Mouse (Mus musculus) heart, embryonic 13.5 days (tissue): Measurements from ENCODE around the gene Col6a6. TPM values are rescaled to one million over a fixed set of nuclear protein-coding genes. Genes with fewer than 3 reads are reported as not detected.
"Not testable (repeated sequence)": the region's sequence is repeated elsewhere in the genome, so short reads cannot be mapped to it uniquely, and the experiment has no call there.

Source experiments
- ATAC-seq: fragments of 200-750 bp; cut with Nextera tagmentation; 2 replicates; pipeline ENCODE4 v1.8.0; 2017; ENCODE audit warnings: moderate TSS enrichment; ENCODE audit not compliant: insufficient number of reproducible peaks, low FRiP score, low TSS enrichment; ENCODE audit errors: extremely low read depth
- H3K27ac ChIP-seq: fragments of 300-500 bp; sonication (generic); replicated peaks from 2 replicates; pipeline ENCODE4 v1.5.1; 2015; ENCODE audit warnings: moderate library complexity, mild to moderate bottlenecking, inconsistent platforms
- H3K27me3 ChIP-seq: fragments of 300-500 bp; sonication (generic); replicated peaks from 2 replicates; pipeline ENCODE4 v1.6.1; 2015; ENCODE audit warnings: mild to moderate bottlenecking, inconsistent platforms
- H3K36me3 ChIP-seq: fragments of 300-500 bp; sonication (generic); 2 replicates; pipeline ENCODE4 v1.6.1; 2015; ENCODE audit warnings: mild to moderate bottlenecking, inconsistent platforms
- H3K4me1 ChIP-seq: fragments of 300-500 bp; sonication (generic); 2 replicates; pipeline ENCODE4 v1.6.1; 2015; ENCODE audit warnings: inconsistent platforms
- H3K4me2 ChIP-seq: fragments of 300-500 bp; sonication (generic); 2 replicates; pipeline ENCODE4 v1.6.1; 2015; ENCODE audit warnings: inconsistent platforms, mild to moderate bottlenecking, moderate library complexity
- H3K4me3 ChIP-seq: fragments of 300-500 bp; sonication (generic); 2 replicates; pipeline ENCODE4 v1.5.1; 2015; ENCODE audit warnings: moderate library complexity, mild to moderate bottlenecking, inconsistent platforms
- H3K9ac ChIP-seq: fragments of 300-500 bp; sonication (generic); 2 replicates; pipeline ENCODE4 v1.6.1; 2015; ENCODE audit warnings: inconsistent platforms, mild to moderate bottlenecking, moderate library complexity
- H3K9me3 ChIP-seq: fragments of 300-500 bp; sonication (generic); 2 replicates; pipeline ENCODE4 v1.6.1; 2016; ENCODE audit warnings: inconsistent platforms
- WGBS: fragments of 180-500 bp; shearing (Covaris S2); methylation state at CpG from one replicate; pipeline ENCODE4 v1.1.7; 2015; ENCODE audit warnings: mixed read lengths; 5-methylcytosine and 5-hydroxymethylcytosine counted together
- polyA plus RNA-seq: library from polyadenylated mRNA; unstranded; fragments of >200 nt; fragmentation: Nextera tagmentation; extraction: Ambion mirVana; gene quantifications from 2 replicates; pipeline ENCODE4 v1.2.1, GENCODE M21; 2015

Gene Col6a6
- 1.6 and 2.1 TPM in 2 replicates for polyA plus RNA-seq

DNA sequence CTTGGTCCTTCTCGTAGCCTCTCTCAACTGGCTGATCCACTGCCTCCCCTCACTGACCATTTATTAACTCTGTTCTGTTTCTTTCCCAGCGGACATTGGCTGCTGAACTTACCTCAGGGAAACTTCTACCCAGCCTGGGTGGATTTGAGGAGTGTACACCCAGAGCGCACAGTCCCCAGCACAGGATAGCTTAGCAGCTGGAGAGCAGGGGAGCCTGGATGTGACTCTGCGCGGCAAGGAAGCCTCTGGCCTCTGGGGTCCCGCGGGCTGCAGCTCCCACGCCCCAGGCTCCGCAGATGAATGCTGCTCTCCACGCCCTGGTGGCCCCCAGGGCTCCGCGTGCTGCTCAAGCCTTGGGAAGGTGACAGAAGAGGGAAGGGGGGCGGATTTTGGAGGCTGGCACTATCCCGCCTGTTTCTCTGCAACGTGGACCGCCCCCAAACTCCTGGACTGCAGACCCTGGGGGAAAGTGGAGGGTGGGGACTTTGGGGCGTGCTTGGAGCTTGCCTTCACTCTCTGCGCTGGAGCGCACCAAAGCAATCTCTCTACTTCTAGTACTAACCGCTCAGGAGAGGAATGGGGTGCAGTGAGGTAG lies at the start of gene Col6a6:
Gene Col6a6, minus strand, starts transcription at position 370 of the 595 bp plus-strand sequence.
- no peak for ATAC-seq
- 0 out of 2 replicates have a peak within 1 kb of the TSS, but pooled peaks have one; percentile 8 for H3K27ac ChIP-seq
- no peaks in the 10 kb centered on the region for H3K36me3 ChIP-seq
- peak within 1 kb of the TSS; percentile 65 for H3K4me2 ChIP-seq
- peaks cover 20% of the 10 kb centered on the region for H3K27me3 ChIP-seq
- peaks cover 9% of the 10 kb centered on the region; the same call in 1 of the 2 replicates for H3K4me1 ChIP-seq
- peak within 1 kb of the TSS; percentile 60 for H3K9ac ChIP-seq
- peak within 1 kb of the TSS; percentile 40 for H3K4me3 ChIP-seq
- H3K9me3 ChIP-seq = no peaks in the 10 kb centered on the region
- 16% methylated on average over 20 of the region's 20 CpGs for WGBS

DNA sequence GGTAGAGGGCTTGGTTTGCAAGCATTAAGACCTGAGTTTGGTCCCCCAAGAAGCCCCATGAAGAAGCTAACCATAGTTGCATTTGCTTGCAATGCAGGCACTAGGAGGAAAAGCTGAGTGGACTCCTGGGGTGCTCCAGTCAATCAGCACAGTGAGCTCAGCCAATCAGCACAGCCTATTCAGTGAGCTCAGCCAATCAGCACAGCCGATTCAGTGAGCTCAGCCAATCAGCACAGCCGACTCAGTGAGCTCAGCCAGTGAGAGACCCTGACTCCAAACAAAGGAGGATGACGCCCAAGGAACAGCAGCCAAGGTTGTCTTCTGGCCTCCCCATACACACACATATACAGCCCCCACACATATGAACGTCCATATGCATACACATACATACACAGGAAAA lies 48.2 kb upstream of the Col6a6 start:
- peaks cover 25% of the 10 kb centered on the region for H3K4me1 ChIP-seq
- H3K4me3 ChIP-seq = no peak overlapping the region
- H3K27ac ChIP-seq = no peak overlapping the region
- H3K36me3 ChIP-seq = no peaks in the 10 kb centered on the region
- no peaks in the 10 kb centered on the region for H3K27me3 ChIP-seq
- no peak overlapping the region for H3K9ac ChIP-seq
- no peak overlapping the region for H3K4me2 ChIP-seq
- no peak for ATAC-seq
- no peaks in the 10 kb centered on the region for H3K9me3 ChIP-seq
- 82% methylated on average over 4 of the region's 4 CpGs for WGBS

DNA sequence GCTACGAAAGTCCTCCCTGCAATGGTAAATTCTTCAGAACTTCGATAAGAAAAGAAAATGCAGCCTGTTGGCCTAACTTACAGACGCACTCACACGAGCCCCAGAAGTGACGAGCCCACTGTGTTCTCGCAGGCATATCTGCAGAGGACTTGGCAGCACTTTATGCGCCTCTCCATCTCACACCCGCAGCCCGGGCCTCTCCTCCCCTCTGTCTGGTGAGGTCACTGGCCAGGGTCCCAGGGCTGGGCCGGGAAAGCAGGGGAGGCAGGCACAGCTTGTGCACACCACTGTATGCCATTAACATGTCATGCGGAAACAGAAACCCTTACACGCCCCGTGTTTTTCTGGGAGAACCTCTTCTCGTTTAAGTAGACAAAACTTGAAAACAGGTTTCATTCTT lies 43.7 kb upstream of the Col6a6 start:
- Histone ChIP-seq H3K36me3 (no peaks in the 10 kb centered on the region), H3K9ac (no peak overlapping the region), H3K4me1 (peaks cover 16% of the 10 kb centered on the region), H3K9me3 (no peaks in the 10 kb centered on the region), H3K4me2 (no peak overlapping the region), H3K27ac (peak overlapping the region; percentile 46), H3K27me3 (no peaks in the 10 kb centered on the region), H3K4me3 (no peak overlapping the region)
- ATAC-seq = no peak
- 47% methylated on average over 14 of the region's 14 CpGs for WGBS

DNA sequence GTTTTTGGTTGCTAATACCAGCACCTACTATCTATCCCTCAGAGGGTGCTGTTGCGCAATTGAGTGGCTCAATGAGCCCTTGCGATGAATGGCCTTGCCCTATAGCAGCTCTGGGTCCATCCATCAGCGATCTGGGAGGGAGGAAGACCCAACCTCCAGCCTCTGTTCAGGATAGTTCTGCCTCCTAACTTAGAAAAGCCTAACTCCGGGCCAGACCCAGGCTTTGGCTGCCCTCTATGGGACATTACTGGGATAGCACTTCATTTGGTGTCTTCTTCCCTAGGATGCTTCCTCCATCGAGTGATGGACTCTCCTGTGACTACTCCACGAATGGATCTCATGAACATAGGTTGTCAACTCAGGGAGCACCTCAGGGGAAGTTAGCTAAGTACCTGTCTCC lies 29.8 kb upstream of the Col6a6 start:
- H3K9me3 ChIP-seq = no peaks in the 10 kb centered on the region
- H3K36me3 ChIP-seq = no peaks in the 10 kb centered on the region
- peaks cover 2% of the 10 kb centered on the region; the same call in 1 of the 2 replicates for H3K4me1 ChIP-seq
- H3K27ac ChIP-seq = no peak overlapping the region
- ATAC-seq = no peak
- no peak overlapping the region for H3K4me3 ChIP-seq
- WGBS = 10% methylated on average over 6 of the region's 6 CpGs
- peaks cover 10% of the 10 kb centered on the region; the same call in 1 of the 2 replicates for H3K27me3 ChIP-seq
- no peak overlapping the region for H3K9ac ChIP-seq
- H3K4me2 ChIP-seq = no peak overlapping the region

DNA sequence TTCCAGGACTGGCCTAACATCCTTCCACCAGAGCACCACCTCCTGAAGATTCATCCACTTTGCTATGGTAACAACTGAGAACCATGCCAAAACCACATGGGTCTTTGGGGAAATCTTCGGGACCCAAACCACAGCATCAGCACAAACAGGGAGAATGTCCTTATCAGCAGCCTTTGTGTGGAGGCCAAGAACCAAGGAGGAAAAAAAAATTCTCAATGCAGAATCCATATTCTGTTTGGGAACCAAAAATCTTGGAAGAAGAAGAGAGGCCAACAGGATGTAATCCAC lies 24.8 kb upstream of the Col6a6 start:
- H3K4me1 ChIP-seq = 0 out of 2 replicates have a peak, but pooled peaks cover 2% of the 10 kb centered on the region
- H3K27ac ChIP-seq = no peak overlapping the region
- H3K36me3 ChIP-seq = no peaks in the 10 kb centered on the region
- H3K9me3 ChIP-seq = no peaks in the 10 kb centered on the region
- WGBS = 65% methylated on average over 1 of the region's 1 CpGs
- no peak overlapping the region for H3K9ac ChIP-seq
- H3K4me2 ChIP-seq = no peak overlapping the region
- no peak overlapping the region for H3K4me3 ChIP-seq
- no peak for ATAC-seq
- peaks cover 7% of the 10 kb centered on the region; the same call in 1 of the 2 replicates for H3K27me3 ChIP-seq

DNA sequence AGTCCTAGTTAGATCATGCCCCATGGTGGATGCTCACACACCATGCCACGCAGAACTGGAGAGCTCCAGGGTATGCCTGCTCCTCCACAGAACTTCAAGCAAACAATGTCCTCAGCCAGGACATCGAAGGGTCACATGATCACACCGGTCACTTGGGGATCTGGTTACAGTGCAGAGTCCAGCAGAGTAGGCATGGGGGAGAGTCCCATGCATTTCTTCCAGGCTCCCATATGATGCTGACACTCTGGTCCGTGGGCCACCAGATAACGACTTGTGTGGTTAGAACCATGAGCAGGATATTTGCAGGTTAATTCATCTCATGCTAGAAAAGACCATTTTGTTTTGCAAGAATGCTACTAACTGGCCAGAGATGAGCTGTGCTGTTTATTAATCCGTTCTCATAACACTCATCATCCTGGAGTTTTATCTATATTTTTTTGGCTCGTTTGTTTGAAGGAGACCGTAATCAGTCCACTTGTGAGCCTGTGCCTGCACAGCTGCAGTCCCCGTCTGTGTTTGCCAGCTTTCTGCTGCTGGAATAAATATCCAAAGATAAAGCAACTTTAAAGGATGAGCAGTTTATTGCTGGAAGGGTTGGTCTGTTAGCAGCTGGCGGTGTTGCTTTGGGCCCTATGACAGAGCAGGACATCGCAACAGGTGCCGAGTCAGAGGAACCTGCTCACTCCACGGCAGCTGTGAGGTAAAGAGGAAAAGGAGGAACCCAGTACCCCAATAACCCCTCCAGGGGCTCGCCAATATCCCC lies 24.2 kb upstream of the Col6a6 start:
- H3K27ac ChIP-seq = no peak overlapping the region
- H3K9me3 ChIP-seq = no peaks in the 10 kb centered on the region
- H3K4me2 ChIP-seq = no peak overlapping the region
- 61% methylated on average over 14 of the region's 14 CpGs for WGBS
- H3K27me3 ChIP-seq = peaks cover 5% of the 10 kb centered on the region; the same call in 1 of the 2 replicates
- H3K36me3 ChIP-seq = no peaks in the 10 kb centered on the region
- H3K4me3 ChIP-seq = no peak overlapping the region
- no peak for ATAC-seq
- H3K4me1 ChIP-seq = 0 out of 2 replicates have a peak, but pooled peaks cover 4% of the 10 kb centered on the region
- H3K9ac ChIP-seq = no peak overlapping the region

DNA sequence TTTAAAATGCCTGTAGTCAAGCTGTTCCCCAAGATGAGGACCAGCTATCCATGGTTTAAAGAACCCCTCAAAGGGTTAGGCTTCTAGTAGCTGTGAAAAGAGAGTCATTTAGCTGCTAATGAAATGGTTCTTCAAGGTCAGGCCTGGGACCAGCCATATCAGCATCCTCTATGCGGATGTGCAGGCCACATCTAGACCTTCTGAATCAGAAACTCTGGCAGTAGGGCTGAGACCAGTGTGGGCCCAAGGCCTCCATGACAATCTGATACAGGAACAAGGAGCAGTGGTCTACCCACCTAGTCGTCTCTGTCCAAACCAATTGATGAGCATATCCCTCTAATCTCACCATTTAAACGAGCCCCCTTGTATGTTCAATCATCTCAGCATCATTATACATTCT lies 23.1 kb upstream of the Col6a6 start:
- Histone ChIP-seq H3K9me3 (peaks cover 7% of the 10 kb centered on the region; the same call in 1 of the 2 replicates), H3K36me3 (no peaks in the 10 kb centered on the region), H3K4me3 (no peak overlapping the region), H3K4me1 (0 out of 2 replicates have a peak, but pooled peaks cover 6% of the 10 kb centered on the region), H3K27me3 (0 out of 2 replicates have a peak, but pooled peaks cover 3% of the 10 kb centered on the region), H3K9ac (no peak overlapping the region), H3K27ac (no peak overlapping the region), H3K4me2 (no peak overlapping the region)
- WGBS = 72% methylated on average over 3 of the region's 3 CpGs
- ATAC-seq = no peak

DNA sequence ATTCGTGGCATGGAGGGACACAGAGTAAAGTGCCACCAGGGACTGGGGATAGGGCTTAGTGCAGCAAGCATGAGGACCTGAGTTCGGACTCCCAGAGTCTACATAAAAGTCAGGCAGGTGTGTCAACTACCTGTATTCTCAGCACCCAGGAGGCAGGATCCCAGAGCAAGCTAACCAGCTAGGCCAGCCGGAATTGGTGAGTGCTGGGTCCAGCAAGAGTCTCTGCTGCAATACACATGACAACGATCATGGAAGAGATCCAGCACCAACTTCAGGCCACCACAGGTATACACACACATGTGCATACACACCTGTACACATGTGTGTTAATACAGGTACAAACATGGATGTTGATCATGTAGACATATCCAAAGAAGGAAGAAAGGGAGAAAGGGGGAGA lies 20.4 kb upstream of the Col6a6 start:
- ATAC-seq = no peak
- Histone ChIP-seq H3K4me3 (no peak overlapping the region), H3K4me2 (no peak overlapping the region), H3K27me3 (no peaks in the 10 kb centered on the region), H3K9ac (no peak overlapping the region), H3K36me3 (no peaks in the 10 kb centered on the region), H3K9me3 (peaks cover 7% of the 10 kb centered on the region; the same call in 1 of the 2 replicates), H3K27ac (no peak overlapping the region), H3K4me1 (0 out of 2 replicates have a peak, but pooled peaks cover 6% of the 10 kb centered on the region)
- 67% methylated on average over 4 of the region's 4 CpGs for whole genome bisulfite sequencing

DNA sequence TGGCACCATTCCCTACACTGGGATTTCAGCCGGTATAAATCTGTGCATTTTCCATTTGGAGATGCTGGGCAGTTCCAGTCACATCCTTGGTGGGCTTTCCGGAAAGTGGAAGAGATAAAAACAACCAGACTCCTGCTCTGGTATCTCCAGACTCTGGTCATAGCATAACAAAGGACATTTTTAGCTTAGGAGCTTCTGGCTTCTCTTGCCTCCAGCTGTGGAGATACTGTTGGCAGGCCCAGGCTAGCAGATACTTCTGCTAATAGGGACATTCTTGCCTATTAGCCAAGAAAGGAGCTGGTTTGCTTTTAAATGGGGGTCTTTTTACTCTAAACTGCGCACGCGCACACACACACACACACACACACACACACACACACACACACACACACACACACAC lies 19.3 kb upstream of the Col6a6 start:
- no peak for ATAC-seq
- 62% methylated on average over 5 of the region's 5 CpGs for WGBS
- Histone ChIP-seq H3K36me3 (no peaks in the 10 kb centered on the region), H3K4me3 (no peak overlapping the region), H3K4me2 (no peak overlapping the region), H3K9me3 (peaks cover 7% of the 10 kb centered on the region; the same call in 1 of the 2 replicates), H3K27me3 (no peaks in the 10 kb centered on the region), H3K4me1 (peaks cover 6% of the 10 kb centered on the region; the same call in 1 of the 2 replicates), H3K9ac (no peak overlapping the region), H3K27ac (no peak overlapping the region)

DNA sequence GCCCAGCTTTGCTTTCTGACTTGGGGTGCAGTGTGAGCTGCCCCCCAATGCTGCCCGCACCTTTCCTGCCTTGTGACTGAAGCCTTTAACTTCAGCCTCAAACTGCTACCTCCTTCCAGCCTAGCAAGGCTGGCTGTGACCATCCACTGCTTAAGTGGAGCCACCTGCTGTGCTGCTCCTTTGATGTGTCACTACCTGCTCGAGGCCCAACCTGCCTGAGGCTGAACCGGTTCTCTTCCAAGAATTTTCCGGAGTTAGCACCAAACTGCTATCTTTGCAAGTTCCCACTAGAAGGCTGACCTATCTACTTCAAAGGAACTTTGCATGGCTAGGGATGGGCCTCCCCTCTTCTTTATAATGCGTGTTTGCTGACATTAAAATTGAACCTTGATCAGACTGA lies 13.4 kb upstream of the Col6a6 start:
- 47% methylated on average over 5 of the region's 5 CpGs for WGBS
- not testable (repeated sequence) for H3K4me2 ChIP-seq, H3K9me3 ChIP-seq, H3K36me3 ChIP-seq, H3K27me3 ChIP-seq, H3K9ac ChIP-seq, H3K4me3 ChIP-seq, H3K27ac ChIP-seq, H3K4me1 ChIP-seq, ATAC-seq

DNA sequence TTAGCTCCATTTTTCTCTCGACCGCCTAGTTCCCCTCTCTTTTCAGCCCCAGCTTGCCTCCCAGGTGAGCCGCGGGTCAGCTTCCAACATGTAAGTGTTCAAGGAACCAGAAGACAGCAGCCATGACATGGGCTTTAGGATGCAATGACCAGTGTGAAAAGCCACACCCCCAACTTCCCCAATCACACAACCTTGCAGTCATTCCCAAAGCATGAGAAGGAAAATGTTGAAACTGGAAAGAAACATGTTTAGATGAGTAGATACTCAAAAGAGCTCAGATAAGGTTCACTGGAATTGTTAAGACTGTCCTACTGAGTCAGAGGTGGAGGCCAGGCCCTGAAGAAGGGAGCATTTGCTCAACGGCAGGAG lies 11.2 kb upstream of the Col6a6 start:
- Histone ChIP-seq H3K36me3 (no peaks in the 10 kb centered on the region), H3K9ac (no peak overlapping the region), H3K27me3 (no peaks in the 10 kb centered on the region), H3K27ac (no peak overlapping the region), H3K4me3 (no peak overlapping the region), H3K4me1 (peaks cover 29% of the 10 kb centered on the region), H3K4me2 (no peak overlapping the region), H3K9me3 (no peaks in the 10 kb centered on the region)
- 73% methylated on average over 5 of the region's 5 CpGs for WGBS
- ATAC-seq = no peak
